Mouse (Mus musculus): ENCODE data around the gene Dhx30.
"Not testable (repeated sequence)": the region's sequence is repeated elsewhere in the genome, so short reads cannot be mapped to it uniquely, and the experiment has no call there.

Dhx30 gene

DNA sequence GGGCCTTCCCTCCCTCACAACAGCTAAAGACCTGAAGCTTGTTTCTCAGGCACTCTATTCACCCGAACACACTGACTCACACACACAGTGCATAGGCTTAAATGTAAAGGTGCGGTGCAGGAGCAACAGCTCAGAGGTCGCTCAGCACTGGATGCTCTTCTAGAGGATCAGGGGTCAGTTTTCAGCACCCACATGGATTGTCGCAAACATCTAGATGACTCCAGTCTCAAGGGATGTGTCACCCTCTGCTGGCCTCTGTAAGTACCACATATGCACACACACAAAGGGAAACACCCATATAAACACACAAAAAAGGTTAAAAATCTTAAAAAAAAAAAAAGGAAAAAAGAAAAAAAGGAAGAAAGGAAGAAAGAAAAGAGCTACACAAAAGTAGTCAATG is 22.9 kb downstream of the Dhx30 start:
- DNase-seq (ENCODE audit: low spot score in 2 of 2), result no peak

DNA sequence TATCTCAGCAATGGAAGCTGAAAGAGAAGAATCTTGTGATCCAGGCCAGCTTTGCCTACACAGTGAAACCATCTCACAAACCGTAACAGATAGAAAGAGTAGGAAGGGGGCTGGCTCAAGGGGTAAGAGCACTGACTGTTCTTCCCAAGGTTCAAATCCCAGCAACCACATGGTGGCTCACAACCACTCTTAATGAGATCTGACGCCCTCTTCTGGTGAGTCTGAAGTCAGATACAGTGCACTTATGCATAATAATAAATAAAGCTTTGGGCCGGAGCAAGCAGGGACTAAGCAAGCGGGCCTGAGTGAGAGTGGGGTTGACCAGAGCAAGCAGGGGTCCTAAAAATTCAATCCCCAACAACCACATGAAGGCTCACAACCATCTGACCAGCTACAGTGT is 24.3 kb downstream of the Dhx30 start:
- DNase-seq (ENCODE audit: low spot score in 2 of 2), result no peak

DNA sequence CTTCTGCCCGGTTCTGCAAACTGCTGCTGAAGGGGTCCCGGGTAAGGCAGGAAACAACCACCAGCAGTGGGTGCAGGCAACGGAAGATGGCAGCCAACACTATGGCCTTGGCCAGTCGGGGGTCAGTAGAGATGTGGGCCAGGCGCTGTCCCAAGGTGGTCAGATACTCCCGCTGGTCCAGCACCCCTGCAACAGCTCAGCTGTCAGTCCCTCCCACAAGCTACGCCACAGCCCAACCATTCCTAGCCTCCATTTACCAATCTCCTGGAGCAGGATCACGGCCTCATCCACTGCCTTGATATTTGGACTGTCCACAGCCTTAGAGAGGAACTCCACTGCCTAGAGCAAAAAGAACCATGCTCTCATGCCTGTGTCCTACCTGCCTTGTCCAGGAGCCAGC is 31.9 kb downstream of the Dhx30 start:
- DNase-seq (ENCODE audit: low spot score in 2 of 2), result no peak

DNA sequence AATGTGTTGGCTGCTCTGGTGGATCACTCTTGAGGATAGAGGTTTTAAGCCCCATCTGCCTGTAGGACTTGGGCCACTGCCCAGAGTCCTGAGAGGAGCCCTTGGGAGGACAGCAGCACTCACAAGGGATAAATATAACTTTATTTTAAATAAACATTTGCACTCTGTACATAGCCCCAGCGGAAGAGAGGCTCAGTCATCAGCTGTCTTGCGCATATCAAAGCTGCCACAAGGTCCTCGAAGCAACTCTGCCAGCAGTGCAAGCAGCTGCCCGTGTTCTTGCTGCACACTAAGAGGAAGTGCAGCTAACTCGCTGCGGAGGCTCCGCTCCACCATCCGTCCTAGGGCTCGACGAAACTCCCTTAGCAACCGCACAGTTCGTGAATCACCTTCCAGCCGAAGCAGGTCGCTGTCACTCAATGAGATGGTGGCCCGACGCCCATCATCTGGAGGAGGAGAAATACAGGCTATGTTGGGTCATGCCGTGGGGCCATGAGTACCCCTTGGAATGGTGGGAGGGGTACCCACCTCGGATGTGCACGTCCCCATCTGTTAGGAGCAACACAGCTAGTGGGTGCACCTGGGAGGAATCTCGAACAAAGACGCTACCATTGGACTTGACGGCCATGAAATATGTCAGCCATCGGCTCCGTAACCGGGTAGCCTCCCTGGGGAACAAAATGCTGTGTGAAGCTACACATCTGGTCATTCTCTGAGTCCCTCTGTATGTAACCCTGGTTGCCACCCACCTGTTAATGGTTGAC is 33.2 kb downstream of the Dhx30 start:
- DNase-seq (ENCODE audit: low spot score in 2 of 2), result no peak

DNA sequence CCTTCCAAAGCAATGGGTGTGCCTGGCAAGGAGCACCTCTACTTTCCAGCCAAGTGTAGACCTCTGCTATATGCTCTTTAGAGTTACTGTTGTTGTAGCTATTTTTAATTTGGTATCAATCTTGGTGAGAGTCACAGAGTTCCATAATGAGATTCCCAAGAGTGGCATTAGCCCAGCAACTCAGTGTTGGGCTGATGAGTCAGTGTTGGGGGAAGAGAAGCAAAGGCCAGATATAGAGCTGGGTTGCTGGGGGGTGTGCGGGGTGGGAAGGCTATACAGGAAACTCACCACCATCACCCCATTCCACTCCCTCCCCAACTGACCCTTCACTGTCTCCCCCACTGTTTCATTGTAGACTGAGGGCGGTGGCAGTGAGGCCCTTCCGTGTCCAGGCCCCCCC is 36.6 kb downstream of the Dhx30 start:
- DNase-seq (ENCODE audit: low spot score in 2 of 2), result no peak

DNA sequence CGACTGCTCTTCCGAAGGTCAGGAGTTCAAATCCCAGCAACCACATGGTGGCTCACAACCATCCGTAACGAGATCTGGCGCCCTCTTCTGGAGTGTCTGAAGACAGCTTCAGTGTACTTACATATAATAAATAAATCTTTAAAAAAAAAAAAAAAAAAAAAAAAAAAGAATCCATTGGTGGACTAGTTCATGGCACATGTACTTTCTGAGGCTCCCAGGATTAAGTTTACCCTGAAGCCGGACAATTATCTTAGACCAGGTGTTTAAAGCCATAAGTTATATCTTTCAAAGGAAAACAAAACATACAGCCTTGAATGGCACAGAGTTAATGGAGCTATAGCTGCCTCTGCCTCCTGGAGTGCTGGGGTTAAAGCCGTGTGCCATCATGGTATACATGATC is 41.2 kb downstream of the Dhx30 start:
- not testable (repeated sequence) for DNase-seq (ENCODE audit: low spot score in 2 of 2)

DNA sequence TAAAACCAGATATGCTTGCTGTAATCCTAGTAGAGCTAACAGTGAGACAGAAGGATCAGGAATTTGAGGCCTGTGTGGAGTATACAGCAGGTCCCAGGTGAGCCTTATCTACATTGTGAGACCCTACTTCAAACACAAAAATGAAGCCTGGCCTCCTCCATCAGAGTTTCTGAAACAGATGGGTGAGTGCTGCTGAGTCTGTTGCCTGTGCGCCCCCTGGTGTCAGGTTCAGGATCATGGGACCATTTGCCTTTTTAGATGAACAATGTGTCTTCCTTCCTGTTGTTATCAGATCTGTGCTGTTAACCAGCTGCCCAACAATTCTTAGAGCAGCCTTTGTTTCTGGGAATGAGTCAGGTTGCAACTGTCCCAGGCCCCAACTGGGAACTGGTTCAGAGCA is 45.8 kb downstream of the Dhx30 start:
- DNase-seq (ENCODE audit: low spot score in 2 of 2), result peak; percentile 63 to 84

DNA sequence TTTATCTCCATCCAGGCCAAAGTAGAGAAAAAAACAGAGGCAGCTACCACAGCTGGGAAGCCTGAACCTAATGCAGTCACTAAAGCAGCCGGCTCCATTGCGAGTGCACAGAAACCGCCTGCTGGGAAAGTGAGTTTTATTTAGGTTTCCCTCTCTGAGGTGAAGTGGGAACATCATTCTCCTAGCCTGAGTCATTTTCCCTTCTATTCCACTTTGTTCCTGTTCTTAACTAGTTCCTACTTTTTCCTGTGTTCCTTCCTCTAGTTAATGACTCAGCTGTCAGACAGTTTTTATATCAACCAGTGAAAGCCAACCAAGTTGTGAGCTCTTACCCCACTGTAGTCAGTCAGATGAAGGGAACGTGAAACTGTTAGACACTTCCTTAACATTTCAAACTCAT is 46.6 kb downstream of the Dhx30 start:
- DNase-seq (ENCODE audit: low spot score in 2 of 2), result no peak

DNA sequence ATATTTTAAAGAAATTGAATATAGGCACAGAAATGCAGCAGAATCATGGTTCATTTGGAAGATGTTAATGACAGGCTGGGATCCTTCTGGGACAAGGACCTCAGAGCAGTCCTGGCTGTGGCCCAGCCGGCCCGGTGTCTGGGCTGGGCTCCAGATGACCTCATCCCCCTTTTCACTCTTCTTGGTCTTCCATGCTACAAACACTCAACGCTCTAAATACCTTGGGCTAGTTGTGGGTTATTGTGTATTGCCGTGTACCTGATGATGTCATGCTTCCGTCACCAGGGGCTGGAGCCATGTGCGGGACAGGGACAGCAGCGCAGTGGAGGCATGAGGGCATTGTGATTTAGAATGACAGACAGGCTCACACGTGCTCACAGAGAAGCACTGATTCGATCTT is 47.3 kb downstream of the Dhx30 start:
- no peak for DNase-seq (ENCODE audit: low spot score in 2 of 2)

DNA sequence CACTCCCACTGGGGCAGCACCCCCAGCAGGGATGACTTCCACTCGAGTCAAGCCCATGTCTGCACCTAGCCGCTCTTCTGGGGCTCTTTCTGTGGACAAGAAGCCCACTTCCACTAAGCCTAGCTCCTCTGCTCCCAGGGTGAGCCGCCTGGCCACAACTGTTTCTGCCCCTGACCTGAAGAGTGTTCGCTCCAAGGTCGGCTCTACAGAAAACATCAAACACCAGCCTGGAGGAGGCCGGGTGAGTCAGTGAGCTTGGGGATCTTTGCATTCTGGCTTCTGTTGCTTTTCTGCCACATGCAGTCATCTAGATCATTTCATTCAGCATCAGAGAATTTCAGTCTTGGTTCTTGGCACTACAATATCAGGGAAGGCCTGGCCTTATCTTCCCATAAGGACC is 48.9 kb downstream of the Dhx30 start:
- DNase-seq (ENCODE audit: low spot score in 2 of 2), result no peak

DNA sequence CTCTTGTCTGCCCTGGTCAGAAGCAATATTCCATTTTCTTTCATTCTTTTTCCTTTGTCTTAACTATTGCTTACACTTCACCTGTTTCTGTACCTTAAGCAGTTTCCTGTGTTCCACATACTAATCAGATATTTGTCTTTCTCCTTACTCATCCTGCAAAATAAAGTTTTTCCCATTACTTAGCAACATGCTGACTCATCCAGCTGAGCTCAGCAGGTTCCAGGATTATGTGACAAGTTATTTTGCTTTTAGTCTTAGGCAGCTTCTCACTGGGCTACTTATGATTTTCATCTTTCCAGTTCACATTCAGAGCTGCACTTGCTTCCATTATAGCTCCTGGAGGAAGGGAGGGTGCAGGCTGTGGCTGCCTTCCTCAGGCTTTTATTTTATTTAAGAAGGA is 53.0 kb downstream of the Dhx30 start:
- DNase-seq (ENCODE audit: low spot score in 2 of 2), result no peak

DNA sequence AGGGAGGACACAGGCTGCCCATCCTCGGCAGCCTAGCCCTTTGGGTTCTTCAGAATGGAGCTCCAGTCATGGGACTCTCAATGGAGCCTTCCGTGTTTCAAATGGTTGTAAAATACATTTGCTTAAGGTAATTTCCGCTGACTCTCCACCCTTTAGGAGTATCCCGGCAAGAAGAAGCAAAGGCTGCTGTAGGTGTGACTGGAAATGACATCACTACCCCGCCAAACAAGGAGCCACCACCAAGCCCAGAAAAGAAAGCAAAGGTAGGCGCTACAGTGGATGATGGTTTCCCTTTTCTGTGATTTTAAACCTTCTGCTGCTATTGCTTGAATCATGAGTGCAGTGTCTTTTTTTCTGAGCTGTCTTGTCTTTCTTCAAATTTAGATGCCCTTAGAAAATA is 54.8 kb downstream of the Dhx30 start:
- no peak for DNase-seq (ENCODE audit: low spot score in 2 of 2)

DNA sequence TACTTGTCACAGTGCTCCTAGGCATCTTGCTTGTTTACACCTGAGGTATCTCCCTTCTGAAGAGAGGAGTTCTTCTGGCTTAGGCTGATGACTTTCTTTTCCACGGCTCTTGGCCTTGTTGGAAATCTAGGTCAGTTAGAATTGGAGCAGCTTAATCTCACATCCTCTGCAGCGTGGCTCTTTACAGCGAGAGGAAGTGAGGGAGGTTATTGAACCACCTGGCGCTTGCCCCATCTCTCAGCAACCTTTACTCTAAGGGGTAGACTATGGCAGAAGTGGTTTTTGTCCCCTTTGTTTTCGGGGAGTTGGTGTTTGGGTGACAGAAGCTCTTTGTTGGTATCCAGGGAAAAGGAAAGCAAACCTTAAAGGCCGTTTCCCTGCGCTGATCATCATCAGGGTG is 55.2 kb downstream of the Dhx30 start:
- DNase-seq (ENCODE audit: low spot score in 2 of 2), result no peak

DNA sequence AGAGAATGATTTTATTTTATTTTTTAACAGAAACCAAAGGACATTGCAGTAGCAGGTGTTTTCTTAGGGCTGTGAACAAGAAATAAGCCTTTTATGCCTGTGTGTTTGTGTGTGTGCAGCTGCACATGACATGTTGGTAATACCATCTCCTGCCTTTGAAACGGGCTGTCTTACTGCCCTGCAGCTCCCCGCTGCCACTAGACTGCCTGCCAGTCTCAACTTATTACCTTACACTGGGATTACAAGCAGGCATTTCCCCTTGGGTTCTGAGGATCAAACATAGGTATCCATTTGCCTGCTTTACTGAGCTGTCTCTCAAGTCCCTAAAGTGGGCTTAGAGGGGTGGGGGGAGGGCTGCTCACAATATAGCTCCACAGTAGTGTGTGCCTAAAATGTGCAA is 56.9 kb downstream of the Dhx30 start:
- DNase-seq (ENCODE audit: low spot score in 2 of 2), result no peak

DNA sequence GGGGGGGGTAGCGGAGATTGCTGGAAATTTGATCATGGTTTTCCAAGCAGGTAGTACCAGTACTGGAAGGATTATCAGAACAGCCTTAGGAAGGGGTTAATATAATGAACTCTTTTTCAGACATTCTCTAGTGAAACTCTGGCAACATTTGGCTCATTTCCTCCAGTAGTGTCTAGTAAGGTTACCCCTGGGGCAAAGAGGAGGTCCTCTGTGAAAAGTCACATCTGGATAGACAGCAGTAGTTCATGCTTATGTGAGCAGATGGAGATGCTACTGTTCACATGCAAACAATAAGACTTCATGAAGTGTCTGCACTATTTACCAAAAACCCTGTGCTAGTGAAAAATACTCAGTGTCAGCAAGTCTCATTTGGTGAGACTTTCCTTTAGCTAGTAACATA is 60.4 kb downstream of the Dhx30 start:
- no peak for DNase-seq (ENCODE audit: low spot score in 2 of 2)

DNA sequence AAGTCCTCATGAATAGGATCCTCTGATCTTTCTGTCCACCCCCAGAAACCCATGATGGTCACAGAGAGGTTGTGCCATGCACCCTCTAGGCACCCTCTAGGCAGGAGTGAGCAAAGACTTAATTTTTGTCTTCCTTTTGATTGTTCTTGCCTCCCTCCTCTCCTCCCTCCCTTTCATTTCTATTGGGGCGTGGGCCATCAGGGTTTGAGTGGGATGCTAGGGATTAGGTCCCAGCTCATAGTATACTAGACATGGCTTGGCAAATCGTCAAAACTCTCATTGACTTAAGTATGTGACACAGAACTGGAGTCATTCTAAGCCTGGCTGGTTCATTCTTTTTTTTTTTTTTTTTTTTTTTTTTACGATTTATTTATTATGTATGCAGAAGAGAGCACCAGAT is 62.8 kb downstream of the Dhx30 start:
- no peak for DNase-seq (ENCODE audit: low spot score in 2 of 2)

DNA sequence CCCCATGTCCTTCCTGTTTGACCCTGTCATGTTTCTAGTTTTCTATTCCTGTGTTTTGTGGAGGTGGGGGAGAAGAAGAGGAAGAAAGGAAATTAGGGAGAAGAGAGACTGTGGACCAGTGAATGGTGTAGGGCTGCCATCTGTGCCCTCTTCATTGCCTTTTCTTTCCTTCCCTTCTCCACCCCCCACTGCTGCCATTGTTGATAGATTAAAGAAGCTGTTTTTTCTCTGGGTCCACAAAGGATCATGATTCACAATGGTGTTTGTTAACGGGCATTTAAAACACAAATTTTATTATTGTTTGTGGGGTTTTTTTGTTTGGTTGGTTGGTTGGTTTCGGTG is 63.6 kb downstream of the Dhx30 start:
- no peak for DNase-seq (ENCODE audit: low spot score in 2 of 2)

DNA sequence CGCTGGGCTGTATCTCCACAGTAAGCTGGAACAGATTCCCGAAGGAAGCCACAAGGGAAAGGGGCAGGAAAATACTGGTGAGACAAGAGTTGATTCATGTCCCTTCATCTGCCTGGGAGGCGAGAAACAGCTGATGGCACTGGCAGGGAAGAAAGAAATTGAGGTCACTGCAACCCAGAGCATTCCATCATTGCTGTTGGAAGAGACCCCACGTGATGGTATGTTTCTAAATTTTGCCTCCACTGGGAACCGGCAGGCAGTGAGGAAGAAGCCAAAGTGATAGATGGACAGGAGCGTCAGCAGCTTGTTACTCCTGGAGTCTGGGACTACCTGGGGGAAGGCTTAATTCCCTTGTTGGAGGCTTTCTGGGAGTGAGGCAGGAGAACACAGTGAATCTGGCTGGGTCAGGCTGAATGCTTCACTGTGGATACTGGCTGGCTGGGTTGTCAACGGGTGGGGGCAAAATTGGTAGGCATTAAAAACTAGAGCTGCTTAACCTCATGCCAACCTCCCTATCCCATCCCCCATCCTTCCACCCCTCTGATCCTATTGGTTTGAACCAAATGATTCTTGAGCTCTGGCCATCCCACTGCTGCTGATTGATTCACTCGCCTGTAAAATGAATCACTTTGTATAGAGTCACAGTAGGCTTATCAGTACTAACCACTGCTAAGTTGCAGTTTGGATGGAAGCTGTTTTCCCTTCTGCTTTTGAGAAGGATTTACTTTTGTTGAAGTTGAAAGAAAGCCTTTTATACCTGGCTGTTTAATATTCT is 64.1 kb downstream of the Dhx30 start:
- no peak for DNase-seq (ENCODE audit: low spot score in 2 of 2)

DNA sequence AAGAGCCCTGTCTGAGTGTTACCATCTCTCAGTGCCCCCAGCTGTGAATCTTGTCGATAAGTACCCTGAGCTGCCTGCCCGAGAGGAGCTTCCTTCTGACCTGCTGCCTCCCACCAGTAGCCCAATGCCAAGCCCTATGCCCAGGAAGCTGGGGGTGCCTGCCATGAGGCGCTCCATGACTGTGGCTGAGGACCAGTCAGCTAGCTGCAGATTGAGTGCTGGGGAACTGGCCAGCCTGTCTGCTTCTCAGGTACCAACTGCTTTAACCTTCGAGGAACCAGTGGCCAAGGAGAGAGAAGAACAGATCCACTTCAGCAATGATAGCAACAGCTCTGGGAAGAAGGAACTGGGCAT is 64.7 kb downstream of the Dhx30 start:
- DNase-seq (ENCODE audit: low spot score in 2 of 2), result no peak

DNA sequence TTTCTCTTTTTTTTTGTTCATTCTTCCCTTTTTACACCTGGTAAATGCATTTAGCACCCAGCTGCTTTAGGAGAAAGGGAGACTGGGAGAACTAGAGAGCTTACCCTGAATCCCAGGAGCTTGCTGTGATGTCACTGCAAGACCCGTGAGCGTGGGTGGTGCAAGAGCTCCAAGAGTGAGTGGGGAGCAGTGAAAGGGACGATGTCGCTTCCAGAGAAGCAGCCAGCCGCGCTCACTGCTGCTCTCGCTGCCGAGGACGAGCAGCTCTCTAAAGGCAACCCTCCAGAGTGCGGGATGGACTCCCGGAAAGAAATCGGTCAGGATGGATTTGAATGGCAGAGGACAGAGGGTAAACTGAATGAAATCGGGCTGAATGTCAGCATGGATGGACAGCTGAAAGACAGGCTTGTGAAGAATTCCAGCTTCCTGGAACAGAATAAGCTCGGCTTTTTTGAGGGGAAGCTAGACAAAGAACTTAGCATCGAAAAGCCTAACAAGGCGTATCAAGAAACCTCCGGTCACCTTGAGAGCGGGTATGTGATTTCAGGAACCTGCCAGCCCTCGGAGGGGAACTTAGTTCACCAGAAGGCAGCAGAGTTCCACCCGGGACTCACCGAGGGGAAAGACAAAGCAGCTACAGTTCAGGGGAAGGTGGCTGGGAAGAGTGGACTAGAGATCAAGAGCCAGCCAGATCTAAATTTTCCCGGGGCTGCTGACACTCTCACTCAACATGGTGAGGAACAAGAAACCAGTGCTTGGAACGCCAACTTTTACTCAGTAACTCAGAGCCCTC is 65.6 kb downstream of the Dhx30 start:
- no peak for DNase-seq (ENCODE audit: low spot score in 2 of 2)

DNA sequence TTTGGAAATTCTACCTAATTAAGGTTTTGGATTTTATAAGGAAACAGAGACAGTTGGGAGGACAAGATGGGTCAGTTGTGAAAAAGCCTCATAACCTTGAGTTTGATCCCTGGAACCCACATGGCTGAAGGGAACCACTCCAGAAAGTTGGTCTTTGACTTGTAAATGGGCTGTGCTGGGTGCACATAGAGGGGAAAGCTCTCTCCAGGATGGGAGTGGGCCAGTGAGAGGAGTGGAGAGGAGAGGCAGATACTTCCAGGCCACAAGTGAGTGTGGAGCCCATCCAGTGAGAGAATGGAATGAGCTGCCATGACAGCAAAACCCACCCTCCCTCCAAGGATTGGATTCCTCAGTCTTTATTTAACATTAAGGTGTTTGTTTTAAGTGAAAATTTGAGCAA is 66.4 kb downstream of the Dhx30 start:
- no peak for DNase-seq (ENCODE audit: low spot score in 2 of 2)

DNA sequence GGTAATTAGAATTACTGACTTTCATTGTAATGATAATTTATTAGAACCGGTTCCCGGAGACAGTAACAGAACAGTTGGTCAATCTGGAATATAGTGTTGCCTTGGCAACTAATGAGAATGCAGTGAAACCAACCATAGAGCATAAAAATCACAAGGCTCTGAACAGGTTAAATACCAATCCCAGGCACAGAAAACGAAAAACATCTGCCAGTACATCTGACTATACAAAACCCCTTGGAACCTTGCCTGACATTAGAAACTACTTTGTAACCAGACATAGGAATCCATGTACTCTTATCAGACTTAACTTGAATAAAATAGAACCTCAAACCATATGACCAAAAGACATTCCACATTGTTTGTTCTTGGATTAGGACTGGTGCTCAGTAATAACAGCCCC is 69.8 kb downstream of the Dhx30 start:
- DNase-seq (ENCODE audit: low spot score in 2 of 2), result no peak

DNA sequence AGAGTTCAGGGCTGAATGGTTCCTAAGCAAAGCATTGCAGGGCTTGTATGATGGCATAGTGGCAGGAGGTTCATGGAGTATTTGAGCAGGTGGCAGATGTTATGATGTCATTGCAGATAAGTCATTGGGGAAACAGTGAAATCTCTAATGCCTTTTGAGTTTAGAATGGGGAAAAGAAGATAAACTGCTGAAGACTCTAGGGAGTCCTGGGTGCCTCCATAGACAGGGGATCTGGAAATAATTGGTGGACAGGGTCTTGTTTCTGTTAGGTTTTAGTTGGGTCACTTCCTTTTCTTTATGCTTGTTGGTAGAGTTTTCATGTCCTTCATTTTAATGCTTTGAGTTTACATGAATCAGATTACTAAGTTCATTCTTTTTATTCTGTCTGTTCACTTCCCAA is 70.4 kb downstream of the Dhx30 start:
- no peak for DNase-seq (ENCODE audit: low spot score in 2 of 2)
